Mouse (Mus musculus): ENCODE measurements at regions not wholly inside any gene's neighbourhood (a gene's known extent, or its start where the extent isn't known, plus 50 kb on each side); places are given as distances from the start of the nearest gene placed in this dataset.

DNA sequence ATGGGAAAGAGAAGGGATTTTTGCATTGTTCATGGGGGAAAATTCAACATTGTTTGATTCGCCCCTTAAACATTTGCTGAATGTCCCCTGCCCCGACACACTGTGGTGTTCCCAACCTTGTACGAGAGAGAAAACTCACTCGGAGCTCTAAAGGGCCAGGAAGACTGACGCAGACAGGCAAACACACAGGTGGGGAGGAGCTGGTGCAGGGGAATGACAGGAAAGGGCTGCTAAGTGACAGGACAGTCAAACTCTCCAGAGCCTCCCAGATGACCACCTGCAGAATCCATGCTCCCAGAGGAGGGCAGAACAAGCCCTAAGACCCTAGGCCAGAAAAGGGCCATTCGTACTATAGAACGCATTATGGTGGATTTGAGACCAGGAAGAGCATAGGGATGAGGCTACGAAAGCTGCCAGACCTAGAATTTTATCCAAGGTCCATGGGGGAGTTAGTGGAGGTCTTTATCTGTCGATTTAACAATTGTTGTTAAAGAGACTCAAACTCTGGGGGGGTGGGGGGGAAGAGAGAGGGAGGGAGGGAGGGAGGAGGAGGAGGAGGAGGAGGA is 94.6 kb upstream of the Pabpc6 start:
- DNase-seq (ENCODE audit: low spot score in 2 of 2) = no peak

GRCm38 (mm10) chr17:9763110-9763509 is 93.6 kb upstream of the Pabpc6 start:
- DNase-seq (ENCODE audit: low spot score in 2 of 2) = no peak

DNA sequence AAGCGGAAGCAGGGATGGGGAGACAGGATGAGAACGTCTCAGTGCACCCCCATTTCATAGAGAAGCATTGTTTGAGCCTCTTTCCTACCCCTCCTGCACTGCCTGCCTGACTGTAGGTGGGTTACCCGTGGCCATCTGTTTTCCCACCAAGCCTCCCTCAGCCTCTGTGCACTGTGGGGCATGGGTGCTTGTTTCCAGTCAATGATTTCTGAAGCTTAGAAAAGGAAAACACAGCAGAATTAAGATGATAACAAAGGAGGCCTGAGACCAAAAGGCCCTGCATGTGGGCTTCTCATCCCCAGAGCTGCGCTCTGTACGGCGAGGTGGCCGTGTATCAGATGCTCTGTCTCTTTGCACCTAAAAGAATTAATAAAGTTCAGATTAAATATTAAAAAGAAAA is 92.9 kb upstream of the Pabpc6 start:
- no peak for DNase-seq (ENCODE audit: low spot score in 2 of 2)

DNA sequence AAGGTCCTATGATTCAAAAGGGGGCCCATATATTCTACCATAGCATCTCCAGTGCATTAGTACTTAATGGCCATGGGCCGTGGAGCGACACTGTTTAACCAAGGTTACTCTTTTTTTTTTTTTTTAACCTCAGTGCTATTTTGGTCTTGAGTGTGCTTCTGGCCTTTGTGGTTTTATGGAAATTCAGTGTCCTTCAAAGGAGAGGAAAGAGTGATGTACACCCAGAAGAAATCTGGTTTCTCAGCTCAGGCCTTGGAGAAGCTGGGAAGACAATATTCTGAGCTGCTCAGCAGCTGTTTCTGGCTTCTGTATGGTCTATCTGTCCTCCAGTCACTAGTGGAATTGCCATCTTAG is 91.2 kb upstream of the Pabpc6 start:
- DNase-seq (ENCODE audit: low spot score in 2 of 2) = no peak

DNA sequence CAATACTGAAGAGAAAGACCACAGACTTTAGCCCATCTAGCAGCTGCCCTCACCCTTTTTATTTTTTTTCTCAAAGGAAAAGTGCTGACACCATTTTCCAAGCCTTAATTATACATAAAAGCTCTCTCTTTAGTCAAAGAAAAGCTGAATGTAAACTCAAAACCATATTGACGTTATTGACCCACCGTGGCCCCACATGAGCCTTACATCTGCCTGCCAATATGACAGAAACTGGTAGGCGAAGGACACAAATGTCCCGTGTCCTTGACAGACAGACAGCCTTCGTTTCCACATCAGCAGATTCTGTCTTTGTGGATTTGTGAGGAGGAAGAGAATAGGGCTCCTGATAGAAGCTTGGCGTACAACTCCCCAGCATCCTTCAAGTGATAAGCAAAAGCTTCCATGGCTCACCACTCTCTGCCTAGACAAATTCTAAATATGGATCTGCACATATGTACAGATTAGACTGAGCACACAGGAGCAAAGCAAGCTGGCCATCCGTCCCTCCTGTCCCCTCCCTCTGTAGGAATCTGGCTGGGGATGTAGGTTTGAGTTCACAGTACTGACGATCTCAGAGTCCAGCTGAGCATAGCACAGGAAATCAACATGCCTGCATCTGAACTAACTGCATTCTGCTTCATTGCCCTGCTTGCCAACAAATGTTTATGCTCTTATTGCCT is 90.6 kb upstream of the Pabpc6 start:
- no peak for DNase-seq (ENCODE audit: low spot score in 2 of 2)

GRCm38 (mm10) chr17:9759421-9759852 is 89.9 kb upstream of the Pabpc6 start:
- no peak for DNase-seq (ENCODE audit: low spot score in 2 of 2)

- no peak for DNase-seq (ENCODE audit: low spot score in 2 of 2)
Observed at GRCm38 (mm10) chr17:9757725-9758251, 88.3 kb upstream of the Pabpc6 start.

- no peak for DNase-seq (ENCODE audit: low spot score in 2 of 2)
Observed at GRCm38 (mm10) chr17:9756675-9757074, 87.2 kb upstream of the Pabpc6 start.

DNA sequence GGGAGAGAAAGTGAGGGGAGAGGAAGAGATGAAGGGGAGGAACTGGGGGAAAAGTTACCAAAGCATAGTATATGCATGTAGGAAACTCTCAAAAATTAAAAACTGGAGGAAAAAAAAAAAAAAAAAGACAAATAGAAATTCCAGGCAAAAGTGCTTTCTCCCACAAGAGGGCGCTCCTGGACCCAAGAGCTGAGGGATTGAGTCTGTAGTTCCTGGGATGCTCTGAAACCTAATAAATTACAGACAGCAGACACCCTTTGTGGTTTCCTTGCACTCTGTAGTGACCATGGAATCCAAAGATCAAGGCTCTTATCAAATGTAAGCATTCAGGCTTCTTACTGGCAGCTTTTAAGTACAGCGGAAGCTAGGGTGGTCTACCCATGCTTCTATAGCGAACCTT is 86.7 kb upstream of the Pabpc6 start:
- DNase-seq (ENCODE audit: low spot score in 2 of 2) = peak; percentile 56 to 66

- no peak for DNase-seq (ENCODE audit: low spot score in 2 of 2)
Observed at GRCm38 (mm10) chr17:9755576-9755975, 86.1 kb upstream of the Pabpc6 start.

DNA sequence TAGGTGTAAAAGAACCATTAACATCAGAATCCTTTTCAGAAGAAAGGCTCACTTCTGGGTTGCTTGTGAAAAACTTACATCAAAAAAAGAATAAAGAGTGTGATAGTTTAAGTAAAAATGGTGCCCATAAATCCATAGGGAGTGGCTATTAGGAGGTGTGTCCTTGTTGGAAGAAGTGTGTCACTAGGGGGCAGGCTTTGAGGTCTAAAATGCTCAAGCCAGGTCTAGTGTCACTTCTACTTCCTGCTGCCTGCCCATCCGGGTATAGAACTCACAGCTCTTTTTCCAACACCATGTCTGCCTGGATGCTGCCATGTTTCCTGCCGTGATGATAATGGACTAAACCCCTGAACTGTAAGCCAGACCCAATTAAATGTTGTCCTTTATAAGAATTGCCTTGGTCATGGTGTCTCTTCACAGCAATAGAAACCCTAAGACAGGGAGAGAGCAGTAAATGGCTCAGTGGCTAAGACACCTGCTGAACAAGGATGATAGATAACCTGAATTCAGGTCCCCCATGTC is 85.4 kb upstream of the Pabpc6 start:
- no peak for DNase-seq (ENCODE audit: low spot score in 2 of 2)

- DNase-seq (ENCODE audit: low spot score in 2 of 2) = no peak
Observed at GRCm38 (mm10) chr17:9752848-9753247, 83.3 kb upstream of the Pabpc6 start.

- no peak for DNase-seq (ENCODE audit: low spot score in 2 of 2)
Observed at GRCm38 (mm10) chr17:9751348-9752170, 82.0 kb upstream of the Pabpc6 start.

GRCm38 (mm10) chr17:9750046-9750445 is 80.5 kb upstream of the Pabpc6 start:
- DNase-seq (ENCODE audit: low spot score in 2 of 2) = no peak

- DNase-seq (ENCODE audit: low spot score in 2 of 2) = no peak
Observed at GRCm38 (mm10) chr17:9749301-9749700, 79.8 kb upstream of the Pabpc6 start.

DNA sequence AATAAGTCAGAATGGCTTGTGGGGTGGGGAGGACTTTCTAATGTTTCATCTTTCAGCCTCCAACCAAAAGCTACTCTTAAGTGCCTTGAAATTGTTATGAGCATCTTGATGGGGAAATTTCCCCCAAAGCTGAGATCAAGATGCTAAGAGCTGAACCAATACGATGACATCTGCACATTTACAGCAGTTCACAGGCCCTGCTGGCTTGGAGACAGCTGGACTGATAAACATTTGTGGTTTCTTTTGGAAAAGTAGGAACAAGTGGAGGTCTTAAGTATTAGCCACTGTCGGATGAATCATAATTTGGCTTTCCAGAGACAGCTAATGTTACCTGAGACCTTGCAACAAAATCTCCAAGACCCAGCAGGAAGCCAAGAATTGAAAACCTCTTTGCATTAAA is 78.4 kb upstream of the Pabpc6 start:
- DNase-seq (ENCODE audit: low spot score in 2 of 2) = no peak

GRCm38 (mm10) chr17:9743342-9743741 is 73.8 kb upstream of the Pabpc6 start:
- DNase-seq (ENCODE audit: low spot score in 2 of 2) = no peak

DNA sequence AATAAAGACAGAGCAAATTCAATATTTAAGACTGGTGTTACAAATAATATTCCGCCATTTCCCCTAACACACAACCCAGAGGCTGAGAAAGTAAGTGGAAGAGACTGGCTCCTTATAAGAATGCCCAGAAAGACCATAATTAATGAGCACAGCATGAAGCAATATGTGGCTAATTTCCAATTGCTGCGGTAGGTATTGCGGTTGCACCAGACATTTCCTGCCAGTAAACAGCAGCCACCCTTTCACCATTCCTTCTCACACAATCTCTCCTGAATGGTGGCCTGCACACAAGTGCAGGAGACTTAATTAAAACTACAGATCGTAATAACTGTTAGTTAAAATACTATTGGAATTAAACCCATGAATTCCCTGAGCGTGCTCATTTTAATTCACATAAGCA is 71.8 kb upstream of the Pabpc6 start:
- DNase-seq (ENCODE audit: low spot score in 2 of 2) = no peak

DNA sequence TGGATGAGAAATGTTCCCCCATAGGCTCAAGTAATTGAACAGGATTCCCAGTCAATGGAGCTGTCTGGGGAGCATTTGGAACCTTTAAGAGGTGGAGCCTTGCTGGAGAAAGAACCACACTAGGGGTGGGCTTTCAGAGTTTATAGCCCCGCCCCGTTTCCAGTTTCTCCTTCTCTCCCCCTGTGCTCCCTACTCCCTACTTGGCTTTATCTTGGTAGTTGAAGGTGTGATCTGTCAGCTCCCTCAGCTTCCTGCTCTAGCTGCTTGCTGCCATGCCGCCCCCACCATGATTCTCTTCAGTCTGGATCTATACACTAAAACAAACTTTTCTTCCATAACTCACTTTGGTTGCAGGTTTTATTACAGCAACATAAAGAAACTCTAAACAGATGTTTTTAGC is 59.5 kb upstream of the Pabpc6 start:
- peak in 1 of 2 experiments; percentile 13 for DNase-seq (ENCODE audit: low spot score in 2 of 2)

DNA sequence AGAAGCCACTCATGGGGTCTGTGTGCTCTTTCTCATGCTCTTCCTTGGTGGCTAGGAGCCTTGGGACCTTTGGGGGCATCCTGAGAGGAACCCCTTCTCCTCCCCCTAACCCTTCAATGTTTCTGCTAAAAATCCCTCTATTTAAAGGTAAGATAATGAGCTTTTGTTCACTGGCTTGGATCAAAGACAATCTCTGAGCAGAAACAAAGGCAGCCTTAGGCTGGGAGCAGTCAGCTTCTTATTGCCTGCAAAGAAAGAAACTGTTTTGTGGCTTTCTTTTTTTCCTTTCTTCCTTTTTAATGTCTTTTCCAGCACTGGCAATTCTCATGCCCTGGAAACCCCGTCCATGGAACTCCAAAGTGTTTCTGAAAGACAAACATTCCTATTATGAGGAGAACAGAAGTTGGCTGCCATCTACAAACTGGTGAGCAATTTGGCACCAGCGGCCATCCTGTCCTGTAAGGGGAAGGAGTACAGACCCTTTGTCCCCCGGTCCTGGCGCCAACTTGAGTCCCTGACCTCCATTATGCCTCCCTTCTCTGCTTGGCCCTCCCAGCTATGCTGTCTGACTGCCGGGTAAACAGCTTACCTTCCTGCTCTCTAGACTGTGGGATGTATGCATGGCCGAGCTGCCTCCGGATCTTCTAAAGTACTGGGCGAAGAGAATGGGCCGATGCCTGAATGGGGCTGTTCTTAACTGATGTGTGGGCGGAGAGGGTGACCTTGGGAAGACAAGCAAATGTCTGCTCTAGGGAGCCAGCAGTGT is 56.4 kb upstream of the Pabpc6 start:
- peak; percentile 24 to 66 for DNase-seq (ENCODE audit: low spot score in 2 of 2)

DNA sequence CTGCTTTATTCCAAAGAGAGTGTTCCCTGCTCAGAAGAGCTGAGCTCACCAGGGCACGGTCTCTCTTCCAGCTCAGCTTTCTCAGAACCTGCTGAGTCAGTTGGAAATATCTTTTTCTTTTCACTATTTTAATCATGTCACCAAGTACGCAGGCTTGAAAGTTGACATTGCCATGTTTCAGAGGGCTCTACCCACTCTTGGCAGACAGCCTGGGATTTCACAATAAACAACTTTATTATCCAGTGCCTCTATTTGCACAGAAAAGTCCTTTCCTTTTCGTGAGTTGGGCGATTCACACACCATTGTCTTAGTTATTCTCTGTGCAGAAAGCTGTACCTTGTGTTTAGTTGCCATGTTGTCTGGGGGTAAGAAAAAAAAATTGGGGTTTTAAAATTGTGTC is 54.0 kb upstream of the Pabpc6 start:
- DNase-seq (ENCODE audit: low spot score in 2 of 2) = no peak

GRCm38 (mm10) chr17:9722709-9723108 is 53.2 kb upstream of the Pabpc6 start:
- no peak for DNase-seq (ENCODE audit: low spot score in 2 of 2)
